Mouse (Mus musculus) embryonic facial prominence, embryonic 14.5 days (tissue): ENCODE data around the gene Smyd3. TPM values are rescaled to one million over a fixed set of nuclear protein-coding genes. Genes with fewer than 3 reads are reported as not detected.
"Not testable (repeated sequence)": the region's sequence is repeated elsewhere in the genome, so short reads cannot be mapped to it uniquely, and the experiment has no call there.

Source experiments
- ATAC-seq: fragments of 200-750 bp; cut with Nextera tagmentation; 2 replicates; pipeline ENCODE4 v1.8.0; 2017; ENCODE audit warnings: low read depth, moderate number of reproducible peaks, moderate TSS enrichment
- DNase-seq: peaks from one replicate; pipeline ENCODE4 v3.0.0-alpha.2; 2015; ENCODE audit warnings: low spot score
- H3K27ac ChIP-seq: fragments of 300-500 bp; sonication (generic); replicated peaks from 2 replicates; pipeline ENCODE4 v1.5.1; 2014; ENCODE audit warnings: low read depth, mild to moderate bottlenecking, low read length, moderate library complexity
- H3K27me3 ChIP-seq: fragments of 300-500 bp; sonication (generic); replicated peaks from 2 replicates; pipeline ENCODE4 v1.6.1; 2014; ENCODE audit warnings: low read length; ENCODE audit not compliant: control insufficient read depth, insufficient read depth
- H3K36me3 ChIP-seq: fragments of 300-500 bp; sonication (generic); 2 replicates; pipeline ENCODE4 v1.6.1; 2014; ENCODE audit warnings: low read length, mixed read lengths; ENCODE audit not compliant: control insufficient read depth, insufficient read depth
- H3K4me1 ChIP-seq: fragments of 300-500 bp; sonication (generic); 2 replicates; pipeline ENCODE4 v1.6.1; 2014; ENCODE audit warnings: antibody characterized with exemption, low read length; ENCODE audit not compliant: control insufficient read depth, insufficient read depth
- H3K4me2 ChIP-seq: fragments of 300-500 bp; sonication (generic); 2 replicates; pipeline ENCODE4 v1.6.1; 2014; ENCODE audit warnings: low read depth, mild to moderate bottlenecking, low read length, moderate library complexity, mixed read lengths
- H3K4me3 ChIP-seq: fragments of 300-500 bp; sonication (generic); 2 replicates; pipeline ENCODE4 v1.5.1; 2014; ENCODE audit warnings: low read depth, mild to moderate bottlenecking, low read length
- H3K9ac ChIP-seq: fragments of 300-500 bp; sonication (generic); 2 replicates; pipeline ENCODE4 v1.6.1; 2014; ENCODE audit warnings: low read depth, mild to moderate bottlenecking, low read length, moderate library complexity, mixed read lengths
- H3K9me3 ChIP-seq: fragments of 300-500 bp; sonication (generic); 2 replicates; pipeline ENCODE4 v1.6.1; 2016; ENCODE audit warnings: low read length; ENCODE audit not compliant: control insufficient read depth
- WGBS: fragments of 180-500 bp; shearing (Covaris S2); extraction: QIAGEN DNeasy Blood & Tissue Kit; methylation state at CpG from one replicate; pipeline ENCODE4 v1.1.7; 2014; 5-methylcytosine and 5-hydroxymethylcytosine counted together
- polyA plus RNA-seq: library from polyadenylated mRNA; unstranded; fragments of >200 nt; fragmentation: Nextera tagmentation; extraction: Ambion mirVana; gene quantifications from 2 replicates; pipeline ENCODE4 v1.2.1, GENCODE M21; 2014

The Smyd3 gene
- polyA plus RNA-seq, 1 experiment from 2014 or later: 16.7 TPM

DNA sequence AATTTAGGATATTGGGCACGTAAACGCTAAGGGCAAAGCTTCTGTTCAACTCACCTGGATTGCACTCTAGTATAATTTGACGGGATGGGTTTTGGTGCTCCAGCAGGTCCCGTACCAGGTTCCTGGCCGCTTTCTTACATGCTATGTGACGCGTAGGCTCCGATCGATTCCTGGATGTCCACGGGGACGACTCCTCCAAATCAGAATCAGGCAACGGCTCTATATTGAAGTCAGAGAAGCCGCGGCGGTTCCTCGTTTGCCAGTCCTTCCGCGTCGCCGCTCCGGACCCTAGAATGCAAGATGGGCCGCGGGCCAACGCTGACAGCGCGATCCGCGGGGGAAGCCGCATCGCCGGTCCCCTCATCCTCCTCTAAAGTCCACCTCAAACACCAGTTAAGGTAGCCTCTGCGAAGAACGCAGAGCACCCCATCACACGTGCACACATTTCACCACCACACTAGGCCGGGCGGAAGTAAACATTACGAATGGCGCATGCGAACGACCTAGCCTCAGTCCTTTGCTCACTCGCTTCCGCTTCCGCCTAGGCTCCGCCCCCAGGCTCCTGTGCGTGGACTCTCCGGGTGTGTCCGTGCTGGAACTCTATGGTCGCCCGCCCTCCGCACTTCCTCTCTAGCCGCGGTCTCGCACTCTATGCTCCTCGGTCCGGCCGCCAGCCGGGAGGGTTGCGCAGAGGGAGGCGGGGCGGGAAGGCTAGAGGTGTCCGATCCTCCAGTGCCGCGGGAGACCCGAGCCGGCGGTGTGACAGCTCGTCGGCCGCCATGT, 28.1 kb upstream of the Smyd3 start, which contains the start of the genes Tfb2m and Cnst:
Tfb2m (minus strand) TSS at position 500 of the 783 bp plus-strand sequence.
Cnst (plus strand) TSS at position 603 of the 783 bp plus-strand sequence.
- H3K9me3 ChIP-seq, H3K36me3 ChIP-seq, H3K27me3 ChIP-seq: not testable (repeated sequence)
- ATAC-seq: peak; percentile 99
- peak within 1 kb of the TSS; percentile 82 for H3K9ac ChIP-seq
- peak within 1 kb of the TSS; percentile 83 for H3K4me2 ChIP-seq
- WGBS: under 1% methylated on average over 62 of the region's 69 CpGs
- H3K27ac ChIP-seq: peak within 1 kb of the TSS; percentile 92
- peak within 1 kb of the TSS; percentile 62 for H3K4me3 ChIP-seq
- DNase-seq: peak; percentile 99
- peaks cover 19% of the 10 kb centered on the region for H3K4me1 ChIP-seq

DNA sequence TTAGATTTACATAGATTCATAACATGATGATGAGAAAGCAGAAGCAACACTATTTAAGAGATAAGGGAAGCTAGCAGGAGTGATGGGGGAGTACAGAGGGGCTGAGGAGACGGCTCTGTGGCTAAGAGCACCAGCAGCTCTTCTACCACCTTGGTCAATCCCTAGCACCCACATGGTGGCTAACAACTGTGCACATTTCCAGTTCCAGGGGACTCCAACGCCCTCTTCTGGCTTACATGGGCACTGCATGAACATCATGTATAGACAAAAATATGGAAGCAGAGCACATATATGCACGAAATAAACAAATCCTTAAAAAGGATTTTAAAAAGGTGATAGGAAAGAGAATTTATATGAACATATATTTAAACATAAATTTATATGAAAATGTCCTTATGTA, 23.7 kb upstream of the Smyd3 start:
- no peak overlapping the region for H3K4me3 ChIP-seq
- ATAC-seq: no peak
- no peaks in the 10 kb centered on the region for H3K9me3 ChIP-seq
- H3K4me1 ChIP-seq: peaks cover 5% of the 10 kb centered on the region
- no peak overlapping the region for H3K27ac ChIP-seq
- no peaks in the 10 kb centered on the region for H3K27me3 ChIP-seq
- no peak overlapping the region for H3K9ac ChIP-seq
- H3K4me2 ChIP-seq: no peak overlapping the region
- DNase-seq: no peak
- H3K36me3 ChIP-seq: 0 out of 2 replicates have a peak, but pooled peaks cover 15% of the 10 kb centered on the region
- WGBS: 63% methylated on average over 3 of the region's 3 CpGs

- Histone ChIP-seq H3K4me3 (no peak overlapping the region), H3K4me1 (no peaks in the 10 kb centered on the region), H3K9ac (no peak overlapping the region), H3K36me3 (peaks cover 20% of the 10 kb centered on the region), H3K27me3 (no peaks in the 10 kb centered on the region), H3K9me3 (no peaks in the 10 kb centered on the region), H3K4me2 (no peak overlapping the region), H3K27ac (no peak overlapping the region)
- ATAC-seq (no peak), DNase-seq (no peak)
- 87% methylated on average over 3 of the region's 3 CpGs for WGBS
Observed at GRCm38 (mm10) chr1:179539887-179540286, 22.0 kb upstream of the Smyd3 start.

GRCm38 (mm10) chr1:179539054-179539453, 21.2 kb upstream of the Smyd3 start:
- ATAC-seq (no peak), DNase-seq (no peak)
- no peaks in the 10 kb centered on the region for H3K27me3 ChIP-seq
- H3K36me3 ChIP-seq: peaks cover 28% of the 10 kb centered on the region
- no peaks in the 10 kb centered on the region for H3K4me1 ChIP-seq
- no peak overlapping the region for H3K9ac ChIP-seq
- no peak overlapping the region for H3K4me3 ChIP-seq
- 97% methylated on average over 3 of the region's 3 CpGs for WGBS
- no peaks in the 10 kb centered on the region for H3K9me3 ChIP-seq
- no peak overlapping the region for H3K27ac ChIP-seq
- H3K4me2 ChIP-seq: no peak overlapping the region

GRCm38 (mm10) chr1:179519901-179520300, 2.1 kb upstream of the Smyd3 start:
- Histone ChIP-seq H3K36me3 (no peaks in the 10 kb centered on the region), H3K9ac (no peak overlapping the region), H3K4me3 (no peak overlapping the region), H3K4me1 (0 out of 2 replicates have a peak, but pooled peaks cover 4% of the 10 kb centered on the region), H3K9me3 (no peaks in the 10 kb centered on the region), H3K27ac (no peak overlapping the region), H3K4me2 (no peak overlapping the region), H3K27me3 (no peaks in the 10 kb centered on the region)
- ATAC-seq (no peak), DNase-seq (no peak)
- 78% methylated on average over 3 of the region's 3 CpGs for WGBS

- under 1% methylated on average over 21 of the region's 21 CpGs for WGBS
- peak overlapping the region; percentile 73 for H3K9ac ChIP-seq
- H3K4me2 ChIP-seq: peak overlapping the region; percentile 96
- H3K4me3 ChIP-seq: peak overlapping the region; percentile 81
- H3K36me3 ChIP-seq: no peaks in the 10 kb centered on the region
- H3K27ac ChIP-seq: no peak overlapping the region
- peak; percentile 80 for ATAC-seq
- H3K4me1 ChIP-seq: 0 out of 2 replicates have a peak, but pooled peaks cover 4% of the 10 kb centered on the region
- no peaks in the 10 kb centered on the region for H3K9me3 ChIP-seq
- no peaks in the 10 kb centered on the region for H3K27me3 ChIP-seq
- peak; percentile 40 for DNase-seq
Observed at GRCm38 (mm10) chr1:179516941-179517712, 714 bp downstream of the Smyd3 start.

GRCm38 (mm10) chr1:179511895-179512294, 5.9 kb downstream of the Smyd3 start:
- Histone ChIP-seq H3K4me3 (no peak overlapping the region), H3K27ac (no peak overlapping the region), H3K4me2 (no peak overlapping the region), H3K4me1 (0 out of 2 replicates have a peak, but pooled peaks cover 4% of the 10 kb centered on the region), H3K27me3 (no peaks in the 10 kb centered on the region), H3K9ac (no peak overlapping the region), H3K36me3 (no peaks in the 10 kb centered on the region), H3K9me3 (no peaks in the 10 kb centered on the region)
- DNase-seq (peak; percentile 5), ATAC-seq (no peak)
- WGBS: 71% methylated on average over 7 of the region's 7 CpGs

DNA sequence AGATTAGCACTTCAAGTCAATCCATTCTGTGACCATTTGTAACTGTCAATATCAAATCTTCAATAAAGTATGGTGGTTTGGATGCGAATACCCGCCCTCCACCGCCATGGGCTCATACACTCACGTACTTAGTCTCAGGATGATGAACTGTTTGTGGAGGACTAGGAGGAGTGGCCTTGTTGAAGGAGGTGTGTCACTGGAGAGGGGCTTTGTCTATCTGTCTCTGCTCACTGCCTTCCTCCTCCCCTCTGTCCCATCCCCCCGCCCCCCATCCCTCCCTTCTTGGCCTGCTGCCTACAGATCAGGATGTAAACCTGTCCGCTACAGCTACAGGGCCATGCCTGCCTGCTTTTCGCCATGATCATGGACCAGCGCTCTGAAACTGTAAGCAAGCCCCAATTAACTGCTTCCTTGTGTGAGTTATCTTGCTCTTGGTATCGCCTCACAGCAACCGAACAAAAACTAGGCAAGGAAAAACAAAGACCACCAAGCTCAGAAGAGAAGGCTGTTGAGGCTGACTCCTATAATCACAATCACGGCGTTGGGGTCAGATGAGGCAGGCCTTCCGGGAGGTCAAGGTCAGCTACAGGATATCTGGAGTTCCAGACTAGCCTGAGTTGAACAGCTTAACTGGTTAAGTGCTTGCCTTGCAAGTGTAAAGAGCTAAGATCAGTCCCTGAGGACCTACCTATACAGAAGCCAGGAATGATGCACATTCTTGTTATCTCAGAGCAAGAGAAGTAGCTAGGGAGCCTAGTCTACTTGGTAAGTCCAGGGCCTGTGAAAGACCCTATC, 7.1 kb downstream of the Smyd3 start:
- no peak for ATAC-seq
- no peak overlapping the region for H3K4me2 ChIP-seq
- 76% methylated on average over 13 of the region's 13 CpGs for WGBS

More for the DNA sequence above, 7.1 kb downstream of the Smyd3 start:
- Histone ChIP-seq H3K4me1 (no peaks in the 10 kb centered on the region), H3K27me3 (no peaks in the 10 kb centered on the region), H3K36me3 (no peaks in the 10 kb centered on the region), H3K9me3 (no peaks in the 10 kb centered on the region), H3K9ac (no peak overlapping the region), H3K27ac (no peak overlapping the region), H3K4me3 (no peak overlapping the region)
- DNase-seq: no peak
